Mouse (Mus musculus): ENCODE results near the gene Hdgfl3. TPM values are rescaled to one million over a fixed set of nuclear protein-coding genes. Genes with fewer than 3 reads are reported as not detected.

Hdgfl3 gene
- polyA plus RNA-seq, 1 experiment from 2014 or later: 24.0 TPM

GRCm38 (mm10) chr7:81945398-81945797 is 11.1 kb upstream of the Hdgfl3 start:
- Histone ChIP-seq H3K9me3 (no peaks in the 10 kb centered on the region), H3K36me3 (no peaks in the 10 kb centered on the region), H3K27me3 (no peaks in the 10 kb centered on the region), H3K4me3 (no peak overlapping the region), H3K4me1 (no peaks in the 10 kb centered on the region), H3K9ac (no peak overlapping the region), H3K4me2 (no peak overlapping the region), H3K27ac (no peak overlapping the region)
- WGBS: 19% methylated on average over 4 of the region's 4 CpGs
- ATAC-seq (ENCODE audit: insufficient number of reproducible peaks, insufficient read depth, low FRiP score, low TSS enrichment, low read depth): no peak

GRCm38 (mm10) chr7:81934806-81935205 is 533 bp upstream of the Hdgfl3 start:
- 4% methylated on average over 5 of the region's 5 CpGs for WGBS
- H3K4me2 ChIP-seq: peak overlapping the region; percentile 80
- H3K4me3 ChIP-seq: peak overlapping the region; percentile 88
- no peak for ATAC-seq (ENCODE audit: insufficient number of reproducible peaks, insufficient read depth, low FRiP score, low TSS enrichment, low read depth)
- H3K9ac ChIP-seq: peak overlapping the region; percentile 96
- H3K36me3 ChIP-seq: no peaks in the 10 kb centered on the region
- 0 out of 2 replicates have a peak, but pooled peaks cover 5% of the 10 kb centered on the region for H3K27me3 ChIP-seq
- no peaks in the 10 kb centered on the region for H3K9me3 ChIP-seq
- H3K27ac ChIP-seq: peak overlapping the region; percentile 94
- H3K4me1 ChIP-seq: peaks cover 18% of the 10 kb centered on the region

GRCm38 (mm10) chr7:81933601-81934266 is 539 bp downstream of the Hdgfl3 start:
- H3K36me3 ChIP-seq: no peaks in the 10 kb centered on the region
- peak; percentile 78 for ATAC-seq (ENCODE audit: insufficient number of reproducible peaks, insufficient read depth, low FRiP score, low TSS enrichment, low read depth)
- no peaks in the 10 kb centered on the region for H3K9me3 ChIP-seq
- peak overlapping the region; percentile 94 for H3K27ac ChIP-seq
- WGBS: under 1% methylated on average over 92 of the region's 103 CpGs
- peak overlapping the region; percentile 88 for H3K4me3 ChIP-seq
- peak overlapping the region; percentile 96 for H3K9ac ChIP-seq
- peaks cover 23% of the 10 kb centered on the region for H3K4me1 ChIP-seq
- H3K27me3 ChIP-seq: 0 out of 2 replicates have a peak, but pooled peaks cover 5% of the 10 kb centered on the region
- H3K4me2 ChIP-seq: peak overlapping the region; percentile 80

- Histone ChIP-seq H3K27ac (peak overlapping the region; percentile 94), H3K9me3 (no peaks in the 10 kb centered on the region), H3K9ac (peak overlapping the region; percentile 96), H3K27me3 (0 out of 2 replicates have a peak, but pooled peaks cover 5% of the 10 kb centered on the region), H3K4me3 (peak overlapping the region; percentile 88), H3K36me3 (no peaks in the 10 kb centered on the region), H3K4me2 (peak overlapping the region; percentile 80), H3K4me1 (peaks cover 23% of the 10 kb centered on the region)
- peak; percentile 65; the same call in 1 of the 2 replicates for ATAC-seq (ENCODE audit: insufficient number of reproducible peaks, insufficient read depth, low FRiP score, low TSS enrichment, low read depth)
- WGBS: 3% methylated on average over 23 of the region's 23 CpGs
These were observed 1.1 kb downstream of the Hdgfl3 start for GRCm38 (mm10) chr7:81933061-81933600.

GRCm38 (mm10) chr7:81932521-81933045 is 1.7 kb downstream of the Hdgfl3 start:
- peaks cover 23% of the 10 kb centered on the region for H3K4me1 ChIP-seq
- WGBS: 20% methylated on average over 5 of the region's 5 CpGs
- no peak for ATAC-seq (ENCODE audit: insufficient number of reproducible peaks, insufficient read depth, low FRiP score, low TSS enrichment, low read depth)

GRCm38 (mm10) chr7:81928998-81929397 is 5.3 kb downstream of the Hdgfl3 start:
- H3K9ac ChIP-seq: no peak overlapping the region
- no peaks in the 10 kb centered on the region for H3K27me3 ChIP-seq
- peaks cover 26% of the 10 kb centered on the region for H3K4me1 ChIP-seq
- no peaks in the 10 kb centered on the region for H3K36me3 ChIP-seq
- H3K4me3 ChIP-seq: no peak overlapping the region
- no peaks in the 10 kb centered on the region for H3K9me3 ChIP-seq
- ATAC-seq (ENCODE audit: insufficient number of reproducible peaks, insufficient read depth, low FRiP score, low TSS enrichment, low read depth): no peak
- H3K27ac ChIP-seq: no peak overlapping the region
- 68% methylated on average over 7 of the region's 7 CpGs for WGBS
- 0 out of 2 replicates have a peak overlapping the region, but pooled peaks have one; percentile 9 for H3K4me2 ChIP-seq

More at GRCm38 (mm10) chr7:81932521-81933045, 1.7 kb downstream of the Hdgfl3 start:
- peak overlapping the region; percentile 80 for H3K4me2 ChIP-seq
- H3K36me3 ChIP-seq: no peaks in the 10 kb centered on the region
- H3K4me3 ChIP-seq: peak overlapping the region; percentile 88
- H3K27me3 ChIP-seq: 0 out of 2 replicates have a peak, but pooled peaks cover 5% of the 10 kb centered on the region
- H3K9me3 ChIP-seq: no peaks in the 10 kb centered on the region
- H3K9ac ChIP-seq: peak overlapping the region; percentile 96
- no peak overlapping the region for H3K27ac ChIP-seq

GRCm38 (mm10) chr7:81921379-81921952 is 12.8 kb downstream of the Hdgfl3 start:
- Histone ChIP-seq H3K4me2 (no peak overlapping the region), H3K27me3 (no peaks in the 10 kb centered on the region), H3K9ac (no peak overlapping the region), H3K4me3 (no peak overlapping the region), H3K9me3 (no peaks in the 10 kb centered on the region), H3K36me3 (no peaks in the 10 kb centered on the region), H3K4me1 (peaks cover 12% of the 10 kb centered on the region; the same call in 1 of the 2 replicates), H3K27ac (no peak overlapping the region)
- 76% methylated on average over 1 of the region's 1 CpGs for WGBS
- ATAC-seq (ENCODE audit: insufficient number of reproducible peaks, insufficient read depth, low FRiP score, low TSS enrichment, low read depth): no peak

GRCm38 (mm10) chr7:81920314-81920713 is 14.0 kb downstream of the Hdgfl3 start:
- peaks cover 12% of the 10 kb centered on the region; the same call in 1 of the 2 replicates for H3K4me1 ChIP-seq
- WGBS: 76% methylated on average over 4 of the region's 4 CpGs
- H3K4me2 ChIP-seq: no peak overlapping the region
- H3K9ac ChIP-seq: no peak overlapping the region
- H3K27me3 ChIP-seq: no peaks in the 10 kb centered on the region
- ATAC-seq (ENCODE audit: insufficient number of reproducible peaks, insufficient read depth, low FRiP score, low TSS enrichment, low read depth): no peak
- no peak overlapping the region for H3K4me3 ChIP-seq
- no peaks in the 10 kb centered on the region for H3K9me3 ChIP-seq
- H3K36me3 ChIP-seq: no peaks in the 10 kb centered on the region
- no peak overlapping the region for H3K27ac ChIP-seq

GRCm38 (mm10) chr7:81918316-81918715 is 16.0 kb downstream of the Hdgfl3 start:
- H3K9me3 ChIP-seq: no peaks in the 10 kb centered on the region
- ATAC-seq (ENCODE audit: insufficient number of reproducible peaks, insufficient read depth, low FRiP score, low TSS enrichment, low read depth): no peak
- H3K4me3 ChIP-seq: no peak overlapping the region
- no peak overlapping the region for H3K4me2 ChIP-seq
- no peak overlapping the region for H3K9ac ChIP-seq
- no peaks in the 10 kb centered on the region for H3K27me3 ChIP-seq
- WGBS: 13% methylated on average over 5 of the region's 5 CpGs
- no peaks in the 10 kb centered on the region for H3K36me3 ChIP-seq
- no peak overlapping the region for H3K27ac ChIP-seq
- H3K4me1 ChIP-seq: peaks cover 5% of the 10 kb centered on the region; the same call in 1 of the 2 replicates

- H3K36me3 ChIP-seq: no peaks in the 10 kb centered on the region; the same call in 1 of the 2 replicates
- H3K4me2 ChIP-seq: no peak overlapping the region
- WGBS: 77% methylated on average over 2 of the region's 2 CpGs
- H3K27ac ChIP-seq: no peak overlapping the region
- H3K4me1 ChIP-seq: no peaks in the 10 kb centered on the region
- H3K9ac ChIP-seq: no peak overlapping the region
- ATAC-seq (ENCODE audit: insufficient number of reproducible peaks, insufficient read depth, low FRiP score, low TSS enrichment, low read depth): no peak
- no peaks in the 10 kb centered on the region for H3K9me3 ChIP-seq
- no peaks in the 10 kb centered on the region for H3K27me3 ChIP-seq
- no peak overlapping the region for H3K4me3 ChIP-seq
These were observed 29.3 kb downstream of the Hdgfl3 start for GRCm38 (mm10) chr7:81904926-81905325.

- Histone ChIP-seq H3K27ac (no peak overlapping the region), H3K4me2 (no peak overlapping the region), H3K4me3 (no peak overlapping the region), H3K36me3 (peaks cover 5% of the 10 kb centered on the region), H3K9me3 (no peaks in the 10 kb centered on the region), H3K9ac (no peak overlapping the region), H3K27me3 (no peaks in the 10 kb centered on the region), H3K4me1 (no peaks in the 10 kb centered on the region)
- WGBS: 75% methylated on average over 4 of the region's 4 CpGs
- ATAC-seq (ENCODE audit: insufficient number of reproducible peaks, insufficient read depth, low FRiP score, low TSS enrichment, low read depth): no peak
These were observed 30.2 kb downstream of the Hdgfl3 start for GRCm38 (mm10) chr7:81904094-81904493.
